Mouse (Mus musculus): ENCODE data around the gene Pdik1l.

Gene Pdik1l

DNA sequence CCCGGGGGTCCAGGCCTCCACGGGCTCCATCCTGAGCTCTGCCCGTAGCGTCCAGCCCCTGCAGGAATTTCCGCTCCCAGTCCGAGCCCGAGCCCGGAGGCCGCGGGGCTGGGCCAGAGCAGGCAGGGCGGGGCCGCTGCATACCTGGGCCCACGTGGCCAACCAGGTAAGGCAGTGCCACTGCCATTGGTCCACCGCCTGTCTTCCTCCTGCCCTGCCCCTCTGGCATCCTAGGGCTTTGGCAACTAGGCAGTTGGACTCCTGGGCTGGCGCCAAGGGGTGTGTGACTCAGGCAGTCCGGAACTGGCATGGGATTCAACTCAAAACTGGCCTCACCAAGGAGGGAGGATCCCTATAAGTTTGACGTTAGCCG lies 49.4 kb downstream of the Pdik1l start, which contains the start of gene Cnksr1:
Gene Cnksr1 (minus strand): TSS at position 121 of the 373 bp plus-strand sequence.
- no peak for DNase-seq (ENCODE audit: low read depth, low spot score)

DNA sequence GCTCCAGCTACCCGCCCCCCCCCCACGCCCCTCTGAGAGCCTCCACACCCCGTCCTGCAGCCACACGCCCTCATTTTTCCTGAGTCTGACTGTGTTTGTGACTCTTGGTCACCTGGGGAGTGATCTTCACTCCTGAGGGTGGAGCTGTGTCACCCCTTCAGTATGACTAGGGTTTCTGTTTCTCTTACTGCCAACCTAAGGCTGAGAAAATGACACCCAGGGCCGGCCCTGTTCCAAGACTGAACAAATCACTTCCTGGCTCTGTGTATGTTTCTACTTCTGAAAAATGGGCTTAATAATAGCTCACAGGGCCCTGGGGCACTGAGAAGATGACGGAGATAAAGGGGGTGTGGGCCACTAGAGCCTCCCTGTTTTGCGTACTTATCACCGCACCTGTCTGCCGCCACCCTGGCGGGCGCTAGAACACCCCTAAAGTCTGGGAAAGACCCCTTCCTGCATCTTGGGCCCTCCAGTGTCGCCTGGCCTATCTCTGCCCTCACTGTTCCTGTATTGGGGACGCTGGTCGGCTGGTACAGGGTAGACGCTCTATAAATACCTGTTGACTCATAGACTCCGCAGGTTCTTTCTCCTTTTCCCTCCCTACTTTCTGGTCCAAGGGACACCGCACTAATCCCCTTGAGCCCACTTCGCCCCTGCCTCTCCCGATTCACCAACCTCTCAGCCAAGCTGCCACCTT lies 50.0 kb downstream of the Pdik1l start:
- DNase-seq (ENCODE audit: low read depth, low spot score): no peak

DNA sequence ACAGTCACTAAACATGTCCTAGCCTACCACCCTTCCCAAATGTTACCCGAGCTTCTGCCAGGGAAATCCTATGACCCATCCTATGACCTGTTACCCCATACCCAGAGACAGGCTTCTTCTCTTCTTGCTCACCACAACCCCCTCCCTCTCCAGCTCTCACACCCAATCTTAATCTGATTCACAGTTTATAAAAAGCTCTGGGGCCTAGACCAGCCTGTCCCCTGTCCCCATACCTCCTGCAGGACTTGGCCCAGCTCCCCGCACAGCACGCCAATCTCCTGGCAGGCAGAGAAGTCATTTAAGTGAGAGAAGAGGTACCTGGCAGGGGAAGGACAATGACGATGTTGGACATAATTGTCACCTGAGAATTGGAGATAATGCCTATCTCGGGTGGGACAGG lies 52.8 kb downstream of the Pdik1l start:
- no peak for DNase-seq (ENCODE audit: low read depth, low spot score)

GRCm38 (mm10) chr4:134230431-134230830 lies 57.3 kb downstream of the Pdik1l start:
- no peak for DNase-seq (ENCODE audit: low read depth, low spot score)

DNA sequence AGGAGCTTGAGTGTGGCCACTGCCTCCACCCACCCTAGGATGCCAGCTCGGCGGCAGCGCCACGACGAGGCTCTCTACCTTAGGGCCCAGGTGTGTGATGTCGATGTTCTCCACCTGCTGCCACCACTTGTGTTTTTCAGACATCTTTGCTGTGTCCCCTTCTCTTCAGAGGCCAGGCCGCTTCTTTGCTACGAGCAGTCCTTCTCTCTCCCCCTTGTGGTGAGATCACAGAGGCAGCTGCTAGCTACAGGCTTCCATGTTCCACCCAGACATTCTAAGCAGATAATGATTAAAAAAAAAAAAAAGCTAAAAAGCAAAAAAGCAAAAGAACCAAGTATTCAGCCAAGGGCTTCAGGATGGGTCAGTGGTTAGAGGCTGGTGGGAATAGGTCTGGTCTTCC lies 60.5 kb downstream of the Pdik1l start, which contains the start of gene Catsper4:
Gene Catsper4 (minus strand): TSS at position 190 of the 400 bp plus-strand sequence.
- DNase-seq (ENCODE audit: low read depth, low spot score): no peak

All from forelimb bud, embryonic 11.5 days (tissue).